Mouse (Mus musculus) liver, postnatal 0 days (tissue): ENCODE measurements around the gene Nme1. TPM values are rescaled to one million over a fixed set of nuclear protein-coding genes. Genes with fewer than 3 reads are reported as not detected.
"Not testable (repeated sequence)": the region's sequence is repeated elsewhere in the genome, so short reads cannot be mapped to it uniquely, and the experiment has no call there.

Experiments used
- ATAC-seq: fragments of 200-750 bp; cut with Nextera tagmentation; 2 replicates; pipeline ENCODE4 v1.8.0; 2017; ENCODE audit warnings: mild to moderate bottlenecking, moderate library complexity
- DNase-seq: peaks from one replicate; pipeline ENCODE4 v3.0.0-alpha.2; 2016
- H3K27ac ChIP-seq: fragments of 300-500 bp; sonication (generic); 2 replicates; pipeline ENCODE4 v1.5.1; 2014; ENCODE audit warnings: antibody characterized with exemption, moderate library complexity, mild to moderate bottlenecking, low read depth
- H3K27me3 ChIP-seq: fragments of 300-500 bp; sonication (generic); 2 replicates; pipeline ENCODE4 v1.6.1; 2014; ENCODE audit warnings: low read length, control low read depth, mixed read lengths; ENCODE audit not compliant: insufficient read depth
- H3K36me3 ChIP-seq: fragments of 300-500 bp; sonication (generic); replicated peaks from 2 replicates; pipeline ENCODE4 v1.6.1; 2014; ENCODE audit warnings: mild to moderate bottlenecking, control low read depth, low read length, moderate library complexity, mixed read lengths; ENCODE audit not compliant: insufficient read depth
- H3K4me1 ChIP-seq: fragments of 300-500 bp; sonication (generic); 2 replicates; pipeline ENCODE4 v1.6.1; 2014; ENCODE audit warnings: antibody characterized with exemption, mild to moderate bottlenecking, control low read depth; ENCODE audit not compliant: insufficient read depth
- H3K4me2 ChIP-seq: fragments of 300-500 bp; sonication (generic); 2 replicates; pipeline ENCODE4 v1.6.1; 2014; ENCODE audit warnings: low read depth, mild to moderate bottlenecking, low read length, moderate library complexity, mixed read lengths
- H3K4me3 ChIP-seq: fragments of 300-500 bp; sonication (generic); 2 replicates; pipeline ENCODE4 v1.5.1; 2014; ENCODE audit warnings: low read depth, low read length
- H3K9ac ChIP-seq: fragments of 300-500 bp; sonication (generic); replicated peaks from 2 replicates; pipeline ENCODE4 v1.6.1; 2014; ENCODE audit warnings: mild to moderate bottlenecking, moderate library complexity
- H3K9me3 ChIP-seq: fragments of 300-500 bp; sonication (generic); 2 replicates; pipeline ENCODE4 v1.6.1; 2016; ENCODE audit warnings: mild to moderate bottlenecking, control low read depth, low read length, mixed read lengths
- CTCF ChIP-seq: sonication (generic); IDR thresholded peaks from 2 replicates; pipeline ENCODE4 v1.5.1; 2016; ENCODE audit warnings: antibody characterized with exemption, low read depth
- EP300 ChIP-seq: IDR thresholded peaks from 2 replicates; pipeline ENCODE4 v1.6.1; 2016; ENCODE audit warnings: antibody characterized with exemption, low read depth, mild to moderate bottlenecking
- WGBS: fragments of 180-500 bp; shearing (Covaris S2); extraction: QIAGEN DNeasy Blood & Tissue Kit; methylation state at CpG from one replicate; pipeline ENCODE4 v1.1.7; 2014; ENCODE audit not compliant: insufficient replicate concordance; 5-methylcytosine and 5-hydroxymethylcytosine counted together
- polyA plus RNA-seq: library from polyadenylated mRNA; unstranded; fragments of >200 nt; fragmentation: Nextera tagmentation; extraction: Ambion mirVana; gene quantifications from 2 replicates; pipeline ENCODE4 v1.2.1, GENCODE M21; 2015

The Nme1 gene
- polyA plus RNA-seq, 1 experiment from 2014 or later, result 84.8 TPM

GRCm38 (mm10) chr11:93948887-93949567 is 19.3 kb downstream of the Nme1 start:
- Histone ChIP-seq H3K9me3 (no peaks in the 10 kb centered on the region), H3K36me3 (peaks cover 16% of the 10 kb centered on the region; the same call in 1 of the 2 replicates), H3K27me3 (no peaks in the 10 kb centered on the region), H3K27ac (no peak overlapping the region), H3K9ac (no peak overlapping the region), H3K4me1 (peaks cover 13% of the 10 kb centered on the region), H3K4me3 (no peak overlapping the region), H3K4me2 (no peak overlapping the region)
- DNase-seq (no peak), ATAC-seq (no peak)
- 83% methylated on average over 9 of the region's 9 CpGs for WGBS
- TF ChIP-seq CTCF (no peak), EP300 (no peak)

- WGBS, result 76% methylated on average over 3 of the region's 3 CpGs
- Histone ChIP-seq H3K4me2 (no peak overlapping the region), H3K9me3 (no peaks in the 10 kb centered on the region), H3K27ac (no peak overlapping the region), H3K9ac (no peak overlapping the region), H3K4me3 (no peak overlapping the region), H3K4me1 (no peaks in the 10 kb centered on the region), H3K27me3 (no peaks in the 10 kb centered on the region), H3K36me3 (peaks cover 17% of the 10 kb centered on the region; the same call in 1 of the 2 replicates)
- TF ChIP-seq EP300 (no peak), CTCF (no peak)
- ATAC-seq (no peak), DNase-seq (no peak)
Measured at GRCm38 (mm10) chr11:93944986-93945385, 23.3 kb downstream of the Nme1 start.

GRCm38 (mm10) chr11:93940906-93941305 is 27.4 kb downstream of the Nme1 start:
- Histone ChIP-seq H3K36me3 (peaks cover 21% of the 10 kb centered on the region), H3K9me3 (no peaks in the 10 kb centered on the region), H3K27ac (no peak overlapping the region), H3K9ac (no peak overlapping the region), H3K4me3 (no peak overlapping the region), H3K4me1 (no peaks in the 10 kb centered on the region), H3K4me2 (no peak overlapping the region), H3K27me3 (no peaks in the 10 kb centered on the region)
- no peak for TF ChIP-seq CTCF
- TF ChIP-seq EP300, result no peak
- ATAC-seq (no peak), DNase-seq (no peak)
- 32% methylated on average over 2 of the region's 2 CpGs for WGBS

GRCm38 (mm10) chr11:93929106-93929505 is 39.2 kb downstream of the Nme1 start:
- no peak for DNase-seq
- Histone ChIP-seq H3K36me3 (peaks cover 49% of the 10 kb centered on the region), H3K4me1 (no peaks in the 10 kb centered on the region), H3K9me3 (no peaks in the 10 kb centered on the region), H3K4me3 (no peak overlapping the region), H3K4me2 (no peak overlapping the region), H3K9ac (no peak overlapping the region), H3K27me3 (no peaks in the 10 kb centered on the region), H3K27ac (no peak overlapping the region)
- TF ChIP-seq EP300 (no peak), CTCF (peak; percentile 27; the same call in 1 of the 2 replicates)
- ATAC-seq, result no peak

- WGBS, result 91% methylated on average over 2 of the region's 2 CpGs
- not testable (repeated sequence) for H3K4me1 ChIP-seq, DNase-seq
Measured at GRCm38 (mm10) chr11:93915019-93915418, 53.3 kb downstream of the Nme1 start.

GRCm38 (mm10) chr11:93911603-93912002 is 56.7 kb downstream of the Nme1 start:
- Histone ChIP-seq H3K4me1 (peaks cover 4% of the 10 kb centered on the region; the same call in 1 of the 2 replicates), H3K4me3 (no peak overlapping the region), H3K9me3 (no peaks in the 10 kb centered on the region), H3K4me2 (no peak overlapping the region), H3K36me3 (peaks cover 54% of the 10 kb centered on the region), H3K9ac (no peak overlapping the region), H3K27me3 (no peaks in the 10 kb centered on the region), H3K27ac (no peak overlapping the region)
- ATAC-seq (no peak), DNase-seq (no peak)
- no peak for TF ChIP-seq EP300
- no peak for TF ChIP-seq CTCF
- WGBS, result 85% methylated on average over 3 of the region's 3 CpGs

More at GRCm38 (mm10) chr11:93915019-93915418, 53.3 kb downstream of the Nme1 start:
- not testable (repeated sequence) for H3K9me3 ChIP-seq, ATAC-seq, H3K27ac ChIP-seq, H3K4me3 ChIP-seq, H3K4me2 ChIP-seq, H3K9ac ChIP-seq, H3K27me3 ChIP-seq
- peaks cover 55% of the 10 kb centered on the region for H3K36me3 ChIP-seq
